Mouse (Mus musculus): ENCODE results near the gene Slc11a1. TPM values are rescaled to one million over a fixed set of nuclear protein-coding genes. Genes with fewer than 3 reads are reported as not detected.
"Not testable (repeated sequence)": the region's sequence is repeated elsewhere in the genome, so short reads cannot be mapped to it uniquely, and the experiment has no call there.

Gene Slc11a1
- polyA plus RNA-seq (2015; fragmentation: Nextera tagmentation; extraction: Ambion mirVana) = 9.6 and 10.0 TPM in 2 replicates

- Histone ChIP-seq H3K27me3 (no peaks in the 10 kb centered on the region), H3K27ac (no peak within 1 kb of the TSS), H3K4me3 (replicated peaks) (no peak within 1 kb of the TSS), H3K36me3 (no peaks in the 10 kb centered on the region), H3K9me3 (replicated peaks) (no peaks in the 10 kb centered on the region), H3K9ac (no peak within 1 kb of the TSS), H3K4me2 (no peak within 1 kb of the TSS), H3K4me1 (replicated peaks) (peaks cover 40% of the 10 kb centered on the region)
- 34% methylated on average over 8 of the region's 8 CpGs for WGBS (ENCODE audit: insufficient replicate concordance)
- ATAC-seq (ENCODE audit: low read depth) (no peak), DNase-seq (no peak)
Observed at GRCm38 (mm10) chr1:74374980-74375379, at the start of gene Slc11a1. Gene Slc11a1 (plus strand): TSS chr1:74375195.

- H3K36me3 ChIP-seq; H3K27ac ChIP-seq; DNase-seq; H3K4me2 ChIP-seq; H3K4me3 ChIP-seq (replicated peaks); ATAC-seq (ENCODE audit: low read depth); H3K9me3 ChIP-seq (replicated peaks); H3K27me3 ChIP-seq; H3K9ac ChIP-seq: not testable (repeated sequence)
- 53% methylated on average over 2 of the region's 2 CpGs for WGBS (ENCODE audit: insufficient replicate concordance)
- peaks cover 25% of the 10 kb centered on the region for H3K4me1 ChIP-seq (replicated peaks)
Observed at GRCm38 (mm10) chr1:74326916-74327315, 48.1 kb upstream of the Slc11a1 start.

- peaks cover 7% of the 10 kb centered on the region for H3K27me3 ChIP-seq
- H3K9ac ChIP-seq = no peak overlapping the region
- H3K4me1 ChIP-seq (replicated peaks) = peaks cover 42% of the 10 kb centered on the region
- no peaks in the 10 kb centered on the region for H3K9me3 ChIP-seq (replicated peaks)
- DNase-seq (no peak), ATAC-seq (ENCODE audit: low read depth) (no peak)
- 77% methylated on average over 7 of the region's 7 CpGs for WGBS (ENCODE audit: insufficient replicate concordance)
- H3K4me3 ChIP-seq (replicated peaks) = no peak overlapping the region
- 0 out of 2 replicates have a peak overlapping the region, but pooled peaks have one; percentile 43 for H3K27ac ChIP-seq
- no peak overlapping the region for H3K4me2 ChIP-seq
- no peaks in the 10 kb centered on the region for H3K36me3 ChIP-seq
Observed at GRCm38 (mm10) chr1:74329899-74330431, 45.0 kb upstream of the Slc11a1 start.

- Histone ChIP-seq H3K4me1 (replicated peaks) (peaks cover 42% of the 10 kb centered on the region), H3K9ac (0 out of 2 replicates have a peak overlapping the region, but pooled peaks have one; percentile 28), H3K27ac (peak overlapping the region; percentile 43), H3K4me2 (peak overlapping the region; percentile 91; the same call in 1 of the 2 replicates), H3K27me3 (peaks cover 7% of the 10 kb centered on the region), H3K9me3 (replicated peaks) (no peaks in the 10 kb centered on the region), H3K36me3 (no peaks in the 10 kb centered on the region), H3K4me3 (replicated peaks) (no peak overlapping the region)
- DNase-seq (no peak), ATAC-seq (ENCODE audit: low read depth) (no peak)
- WGBS (ENCODE audit: insufficient replicate concordance) = 25% methylated on average over 4 of the region's 4 CpGs
Observed at GRCm38 (mm10) chr1:74331046-74331681, 43.8 kb upstream of the Slc11a1 start.

GRCm38 (mm10) chr1:74332241-74332763 lies 42.7 kb upstream of the Slc11a1 start:
- peak; percentile 93 for ATAC-seq (ENCODE audit: low read depth)
- H3K27ac ChIP-seq = no peak overlapping the region

GRCm38 (mm10) chr1:74332930-74333329 lies 42.1 kb upstream of the Slc11a1 start:
- Histone ChIP-seq H3K4me3 (replicated peaks) (peak overlapping the region; percentile 59), H3K9me3 (replicated peaks) (no peaks in the 10 kb centered on the region), H3K27me3 (peaks cover 7% of the 10 kb centered on the region), H3K9ac (peak overlapping the region; percentile 66; the same call in 1 of the 2 replicates), H3K36me3 (no peaks in the 10 kb centered on the region), H3K27ac (no peak overlapping the region), H3K4me2 (peak overlapping the region; percentile 91), H3K4me1 (replicated peaks) (peaks cover 42% of the 10 kb centered on the region)
- ATAC-seq (ENCODE audit: low read depth) = no peak
- 16% methylated on average over 9 of the region's 9 CpGs for WGBS (ENCODE audit: insufficient replicate concordance)
- DNase-seq = no peak

More at GRCm38 (mm10) chr1:74332241-74332763, 42.7 kb upstream of the Slc11a1 start:
- DNase-seq = peak; percentile 94
- WGBS (ENCODE audit: insufficient replicate concordance) = under 1% methylated on average over 36 of the region's 36 CpGs
- Histone ChIP-seq H3K36me3 (no peaks in the 10 kb centered on the region), H3K4me1 (replicated peaks) (peaks cover 42% of the 10 kb centered on the region), H3K4me3 (replicated peaks) (peak overlapping the region; percentile 59), H3K4me2 (peak overlapping the region; percentile 91), H3K9me3 (replicated peaks) (no peaks in the 10 kb centered on the region), H3K27me3 (peaks cover 7% of the 10 kb centered on the region), H3K9ac (peak overlapping the region; percentile 66; the same call in 1 of the 2 replicates)

GRCm38 (mm10) chr1:74334607-74335006 lies 40.4 kb upstream of the Slc11a1 start:
- DNase-seq (no peak), ATAC-seq (ENCODE audit: low read depth) (no peak)
- 71% methylated on average over 3 of the region's 3 CpGs for WGBS (ENCODE audit: insufficient replicate concordance)
- H3K4me2 ChIP-seq = no peak overlapping the region
- H3K4me3 ChIP-seq (replicated peaks) = no peak overlapping the region
- no peak overlapping the region for H3K27ac ChIP-seq
- H3K4me1 ChIP-seq (replicated peaks) = peaks cover 38% of the 10 kb centered on the region
- peaks cover 7% of the 10 kb centered on the region for H3K27me3 ChIP-seq
- no peaks in the 10 kb centered on the region for H3K36me3 ChIP-seq
- H3K9me3 ChIP-seq (replicated peaks) = no peaks in the 10 kb centered on the region
- no peak overlapping the region for H3K9ac ChIP-seq

GRCm38 (mm10) chr1:74335033-74335432 lies 40.0 kb upstream of the Slc11a1 start:
- Histone ChIP-seq H3K27ac (no peak overlapping the region), H3K36me3 (no peaks in the 10 kb centered on the region), H3K27me3 (peaks cover 7% of the 10 kb centered on the region), H3K4me3 (replicated peaks) (no peak overlapping the region), H3K9ac (no peak overlapping the region), H3K4me1 (replicated peaks) (peaks cover 36% of the 10 kb centered on the region), H3K4me2 (no peak overlapping the region), H3K9me3 (replicated peaks) (no peaks in the 10 kb centered on the region)
- DNase-seq (no peak), ATAC-seq (ENCODE audit: low read depth) (no peak)
- WGBS (ENCODE audit: insufficient replicate concordance) = 56% methylated on average over 4 of the region's 4 CpGs

GRCm38 (mm10) chr1:74335436-74336170 lies 39.4 kb upstream of the Slc11a1 start:
- 64% methylated on average over 6 of the region's 6 CpGs for WGBS (ENCODE audit: insufficient replicate concordance)
- H3K9ac ChIP-seq = no peak overlapping the region
- DNase-seq (no peak), ATAC-seq (ENCODE audit: low read depth) (no peak)
- no peak overlapping the region for H3K27ac ChIP-seq
- H3K36me3 ChIP-seq = no peaks in the 10 kb centered on the region
- no peaks in the 10 kb centered on the region for H3K9me3 ChIP-seq (replicated peaks)
- peaks cover 35% of the 10 kb centered on the region for H3K4me1 ChIP-seq (replicated peaks)
- H3K4me2 ChIP-seq = no peak overlapping the region
- H3K4me3 ChIP-seq (replicated peaks) = no peak overlapping the region
- H3K27me3 ChIP-seq = peaks cover 7% of the 10 kb centered on the region

GRCm38 (mm10) chr1:74337241-74337771 lies 37.7 kb upstream of the Slc11a1 start:
- Histone ChIP-seq H3K4me2 (no peak overlapping the region), H3K9ac (no peak overlapping the region), H3K4me3 (replicated peaks) (no peak overlapping the region), H3K4me1 (replicated peaks) (peaks cover 19% of the 10 kb centered on the region), H3K27ac (no peak overlapping the region), H3K9me3 (replicated peaks) (no peaks in the 10 kb centered on the region), H3K27me3 (peaks cover 7% of the 10 kb centered on the region), H3K36me3 (no peaks in the 10 kb centered on the region)
- ATAC-seq (ENCODE audit: low read depth) (no peak), DNase-seq (no peak)
- WGBS (ENCODE audit: insufficient replicate concordance) = 70% methylated on average over 3 of the region's 3 CpGs

- Histone ChIP-seq H3K4me2 (no peak overlapping the region), H3K9me3 (replicated peaks) (no peaks in the 10 kb centered on the region), H3K36me3 (no peaks in the 10 kb centered on the region), H3K27me3 (peaks cover 5% of the 10 kb centered on the region), H3K27ac (no peak overlapping the region), H3K4me3 (replicated peaks) (no peak overlapping the region), H3K4me1 (replicated peaks) (peaks cover 17% of the 10 kb centered on the region), H3K9ac (no peak overlapping the region)
- DNase-seq (no peak), ATAC-seq (ENCODE audit: low read depth) (no peak)
- 76% methylated on average over 5 of the region's 5 CpGs for WGBS (ENCODE audit: insufficient replicate concordance)
Observed at GRCm38 (mm10) chr1:74338013-74338412, 37.0 kb upstream of the Slc11a1 start.

Measured in liver, embryonic 13.5 days (tissue).